Mouse (Mus musculus): ENCODE measurements at regions not wholly inside any gene's neighbourhood (a gene's known extent, or its start where the extent isn't known, plus 50 kb on each side); places are given as distances from the start of the nearest gene placed in this dataset.

DNA sequence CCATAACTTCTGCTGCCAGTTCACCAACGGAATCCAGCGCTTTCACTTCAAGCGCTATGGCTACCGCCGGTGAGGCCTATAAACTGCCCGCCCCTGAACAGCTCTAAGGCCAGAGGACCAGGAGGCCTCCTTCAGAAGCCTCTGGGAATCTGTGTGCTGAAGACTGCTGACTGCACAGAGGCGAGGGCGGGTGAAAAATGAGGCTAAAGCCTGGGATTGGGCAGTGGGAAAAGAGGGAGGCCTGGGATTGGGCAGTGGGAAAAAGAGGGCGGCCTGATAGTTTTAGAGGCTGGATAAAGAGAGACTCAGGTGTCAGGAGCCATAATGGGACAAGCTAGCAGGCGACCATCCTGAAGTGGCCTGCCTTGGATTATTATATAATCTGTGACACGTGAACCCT, 80.8 kb downstream of the Plekhb2 start:
- H3K4me2 ChIP-seq = no peak overlapping the region
- 85% methylated on average over 11 of the region's 11 CpGs for WGBS
- no peak overlapping the region for H3K27ac ChIP-seq (ENCODE audit: poor library complexity, severe bottlenecking)
- no peaks in the 10 kb centered on the region for H3K4me1 ChIP-seq (replicated peaks)
- no peaks in the 10 kb centered on the region for H3K36me3 ChIP-seq
- H3K4me3 ChIP-seq = no peak overlapping the region
- H3K9me3 ChIP-seq (replicated peaks) = peaks cover 25% of the 10 kb centered on the region
- ATAC-seq (ENCODE audit: insufficient number of reproducible peaks, low FRiP score) = no peak
- H3K27me3 ChIP-seq (replicated peaks) = no peaks in the 10 kb centered on the region
- no peak overlapping the region for H3K9ac ChIP-seq

DNA sequence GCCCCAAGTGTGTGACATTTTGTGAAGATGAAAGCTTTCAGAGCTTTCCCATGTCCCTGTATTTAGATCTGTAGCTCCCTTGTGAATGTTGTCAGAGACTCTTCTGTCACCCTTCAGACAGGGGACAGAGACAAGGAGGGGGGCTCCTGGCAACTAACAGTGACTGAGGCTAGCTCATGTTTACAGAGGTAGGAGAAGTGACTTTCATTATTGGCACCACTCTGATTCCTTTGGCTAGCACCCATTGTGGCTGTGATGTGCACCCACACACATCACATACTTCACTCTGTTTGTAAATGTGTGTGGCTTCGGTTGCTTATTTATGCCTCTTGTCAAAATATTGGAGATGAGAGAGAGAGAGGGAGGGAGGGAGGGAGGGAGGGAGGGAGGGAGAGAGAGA, 93.4 kb downstream of the Plekhb2 start:
- Histone ChIP-seq H3K27ac (ENCODE audit: poor library complexity, severe bottlenecking) (no peak overlapping the region), H3K36me3 (no peaks in the 10 kb centered on the region), H3K9me3 (replicated peaks) (no peaks in the 10 kb centered on the region), H3K4me2 (no peak overlapping the region), H3K4me3 (no peak overlapping the region), H3K9ac (no peak overlapping the region), H3K27me3 (replicated peaks) (no peaks in the 10 kb centered on the region), H3K4me1 (replicated peaks) (no peaks in the 10 kb centered on the region)
- WGBS = 86% methylated on average over 1 of the region's 1 CpGs
- no peak for ATAC-seq (ENCODE audit: insufficient number of reproducible peaks, low FRiP score)

DNA sequence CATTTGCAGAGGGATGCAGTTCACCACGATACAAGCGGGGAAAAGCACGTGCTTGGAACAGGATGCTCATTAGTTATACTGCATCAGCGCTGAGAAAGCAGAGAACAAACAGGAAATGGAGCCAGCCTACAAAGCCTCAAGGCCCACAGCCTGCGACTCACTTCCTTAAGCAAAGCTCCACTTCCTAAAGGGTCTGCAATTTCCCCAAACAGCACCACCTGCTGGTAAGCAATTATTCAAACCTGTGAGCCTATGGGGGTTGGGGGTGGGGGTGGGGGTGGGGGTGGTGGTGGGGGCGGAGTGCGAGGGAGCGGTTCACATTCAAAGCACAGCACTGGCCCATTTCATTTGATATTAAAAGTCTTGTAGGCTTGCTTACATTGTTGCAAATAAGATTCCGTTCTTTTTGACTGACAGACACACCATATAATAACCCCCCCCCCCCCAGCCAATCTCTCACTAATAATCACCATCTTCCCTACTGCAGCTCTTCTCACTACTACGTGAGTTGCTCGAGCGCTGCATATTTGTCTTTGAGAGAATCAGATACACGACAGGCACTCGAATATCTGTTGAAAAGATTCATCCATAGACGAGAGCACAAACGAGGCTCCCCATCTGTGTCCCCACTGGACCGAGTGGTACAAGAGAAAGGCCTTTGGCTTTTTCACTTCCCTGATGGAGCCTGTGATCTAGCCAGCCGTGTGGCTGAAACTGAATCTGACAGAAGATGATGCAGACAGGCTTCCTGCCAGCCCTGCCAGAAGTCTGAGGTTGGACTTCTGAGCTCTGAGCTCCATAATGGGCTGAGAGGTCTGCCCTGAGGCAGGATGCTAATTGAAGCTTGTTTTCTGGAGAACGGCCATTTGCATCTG, 112.1 kb downstream of the Plekhb2 start:
- WGBS = 74% methylated on average over 19 of the region's 19 CpGs

DNA sequence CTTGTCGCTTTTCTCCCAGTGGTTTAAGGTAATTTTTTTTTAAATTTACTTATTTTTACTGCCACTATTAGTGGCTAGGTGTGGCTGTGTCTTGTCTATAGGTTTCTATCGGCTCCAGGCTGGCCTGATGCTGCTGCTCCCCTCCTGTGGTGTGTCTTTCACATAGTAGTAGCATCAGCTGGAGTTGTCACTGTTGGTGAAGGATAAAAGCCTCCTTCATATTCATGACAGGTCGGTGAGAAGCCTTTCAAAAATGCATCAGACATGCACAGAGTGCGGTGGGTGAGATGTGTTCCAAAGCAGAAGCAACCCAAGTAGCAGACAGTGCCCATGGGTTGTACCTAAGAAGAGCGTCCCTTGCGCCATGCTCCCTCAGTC, 112.7 kb downstream of the Plekhb2 start:
- Histone ChIP-seq H3K4me3 (no peak overlapping the region), H3K4me1 (replicated peaks) (no peaks in the 10 kb centered on the region), H3K27ac (ENCODE audit: poor library complexity, severe bottlenecking) (no peak overlapping the region), H3K9ac (no peak overlapping the region), H3K4me2 (no peak overlapping the region), H3K27me3 (replicated peaks) (no peaks in the 10 kb centered on the region), H3K9me3 (replicated peaks) (0 out of 2 replicates have a peak, but pooled peaks cover 4% of the 10 kb centered on the region), H3K36me3 (no peaks in the 10 kb centered on the region)
- 75% methylated on average over 6 of the region's 6 CpGs for WGBS
- ATAC-seq (ENCODE audit: insufficient number of reproducible peaks, low FRiP score) = no peak

More for the DNA sequence above, 112.1 kb downstream of the Plekhb2 start:
- Histone ChIP-seq H3K4me1 (replicated peaks) (no peaks in the 10 kb centered on the region), H3K27ac (ENCODE audit: poor library complexity, severe bottlenecking) (no peak overlapping the region), H3K27me3 (replicated peaks) (no peaks in the 10 kb centered on the region), H3K4me3 (no peak overlapping the region), H3K36me3 (no peaks in the 10 kb centered on the region), H3K9me3 (replicated peaks) (0 out of 2 replicates have a peak, but pooled peaks cover 4% of the 10 kb centered on the region), H3K4me2 (no peak overlapping the region), H3K9ac (no peak overlapping the region)
- ATAC-seq (ENCODE audit: insufficient number of reproducible peaks, low FRiP score) = no peak

DNA sequence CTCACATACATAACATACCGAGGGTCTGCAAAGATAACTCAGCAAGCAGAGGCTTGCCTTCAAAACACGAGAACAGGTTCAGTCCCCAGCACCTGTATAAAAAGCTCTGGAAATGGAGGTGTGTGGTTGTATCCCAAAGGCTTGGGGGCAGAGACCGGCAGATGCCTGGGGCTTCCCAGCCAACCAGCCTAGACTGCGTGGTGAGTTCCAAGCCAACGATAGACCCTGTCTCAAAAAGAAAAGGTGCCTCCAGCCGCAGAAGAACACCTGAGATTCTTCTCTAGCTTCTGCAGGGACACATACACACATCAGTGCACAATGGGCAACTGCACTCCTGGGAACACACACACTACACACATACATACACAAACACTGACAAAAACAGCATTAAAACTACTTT, 125.0 kb downstream of the Plekhb2 start:
- no peak for ATAC-seq (ENCODE audit: insufficient number of reproducible peaks, low FRiP score)
- Histone ChIP-seq H3K27ac (ENCODE audit: poor library complexity, severe bottlenecking) (no peak overlapping the region), H3K36me3 (no peaks in the 10 kb centered on the region), H3K4me3 (no peak overlapping the region), H3K9ac (no peak overlapping the region), H3K9me3 (replicated peaks) (peaks cover 20% of the 10 kb centered on the region), H3K4me2 (no peak overlapping the region), H3K4me1 (replicated peaks) (no peaks in the 10 kb centered on the region), H3K27me3 (replicated peaks) (no peaks in the 10 kb centered on the region)
- 78% methylated on average over 6 of the region's 6 CpGs for WGBS

DNA sequence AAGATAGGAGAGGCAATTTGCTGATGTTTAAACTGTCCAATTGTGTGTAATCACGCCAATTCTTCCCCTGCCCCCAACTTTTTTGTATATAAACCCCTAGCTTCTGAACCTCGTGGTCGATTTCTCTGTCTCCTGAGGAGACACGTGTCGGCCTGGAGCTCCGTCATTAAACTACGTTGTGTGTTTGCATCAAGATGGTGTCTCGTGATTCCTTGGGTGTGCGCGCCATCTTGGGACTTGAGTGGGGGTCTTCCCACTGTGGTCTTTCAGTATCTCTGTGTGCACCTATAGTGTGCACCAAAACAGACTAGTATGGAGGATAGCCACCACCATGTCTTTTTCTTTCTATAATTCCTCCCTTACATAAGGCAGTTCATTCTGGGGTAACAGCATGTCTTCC, 128.4 kb downstream of the Plekhb2 start:
- no peak for ATAC-seq (ENCODE audit: insufficient number of reproducible peaks, low FRiP score)
- no peak overlapping the region for H3K4me3 ChIP-seq
- H3K9me3 ChIP-seq (replicated peaks) = peaks cover 26% of the 10 kb centered on the region
- H3K9ac ChIP-seq = no peak overlapping the region
- H3K27me3 ChIP-seq (replicated peaks) = no peaks in the 10 kb centered on the region
- H3K4me2 ChIP-seq = no peak overlapping the region
- no peaks in the 10 kb centered on the region for H3K4me1 ChIP-seq (replicated peaks)
- H3K27ac ChIP-seq (ENCODE audit: poor library complexity, severe bottlenecking) = no peak overlapping the region
- no peaks in the 10 kb centered on the region for H3K36me3 ChIP-seq
- 86% methylated on average over 10 of the region's 10 CpGs for WGBS

DNA sequence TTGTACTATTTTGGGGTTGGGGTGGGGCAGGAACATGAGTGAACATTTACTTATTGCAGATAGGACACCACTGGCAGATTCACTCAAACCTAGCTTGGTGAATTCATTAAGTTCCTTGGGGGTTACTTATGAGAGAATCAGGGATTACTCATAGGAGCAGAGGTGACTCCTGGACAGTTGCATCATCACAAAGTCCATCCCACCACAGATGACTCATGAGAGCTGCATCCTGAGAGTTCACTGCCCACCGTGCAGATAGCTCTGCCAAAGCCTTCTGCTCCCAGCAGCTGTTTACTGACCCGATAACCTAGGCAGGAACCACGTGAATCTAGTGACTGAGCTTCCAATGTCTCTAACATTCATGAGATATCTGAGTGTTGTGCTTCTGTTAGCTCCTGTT, 129.6 kb downstream of the Plekhb2 start:
- H3K27me3 ChIP-seq (replicated peaks) = no peaks in the 10 kb centered on the region
- H3K9ac ChIP-seq = no peak overlapping the region
- H3K4me3 ChIP-seq = no peak overlapping the region
- no peak overlapping the region for H3K4me2 ChIP-seq
- WGBS = 65% methylated on average over 3 of the region's 3 CpGs
- H3K9me3 ChIP-seq (replicated peaks) = peaks cover 26% of the 10 kb centered on the region
- no peak for ATAC-seq (ENCODE audit: insufficient number of reproducible peaks, low FRiP score)
- no peaks in the 10 kb centered on the region for H3K36me3 ChIP-seq
- H3K4me1 ChIP-seq (replicated peaks) = no peaks in the 10 kb centered on the region
- H3K27ac ChIP-seq (ENCODE audit: poor library complexity, severe bottlenecking) = no peak overlapping the region

DNA sequence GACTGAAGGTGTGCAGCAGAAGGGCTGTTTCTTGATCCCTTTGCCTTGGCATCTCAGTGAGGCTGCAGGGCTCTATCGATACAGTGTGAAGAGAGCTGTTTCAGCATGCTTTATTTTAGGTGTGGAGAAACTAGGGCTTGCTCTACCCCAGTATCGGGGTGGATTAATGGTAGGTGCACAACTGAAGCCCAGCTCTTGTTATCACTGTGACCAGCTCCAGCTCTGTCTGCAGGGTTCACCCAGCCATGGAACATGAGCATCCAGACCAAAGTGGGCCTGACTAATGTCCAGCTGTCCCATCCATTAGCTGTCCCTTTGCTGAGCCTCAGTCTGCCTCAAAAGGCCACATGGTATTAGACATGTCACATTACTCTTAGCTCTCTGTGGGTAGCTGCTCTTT, 132.2 kb downstream of the Plekhb2 start:
- 82% methylated on average over 2 of the region's 2 CpGs for whole genome bisulfite sequencing
- Histone ChIP-seq H3K27ac (ENCODE audit: poor library complexity, severe bottlenecking) (no peak overlapping the region), H3K4me2 (no peak overlapping the region), H3K36me3 (no peaks in the 10 kb centered on the region), H3K4me1 (replicated peaks) (no peaks in the 10 kb centered on the region), H3K4me3 (no peak overlapping the region), H3K9ac (no peak overlapping the region), H3K9me3 (replicated peaks) (peaks cover 23% of the 10 kb centered on the region), H3K27me3 (replicated peaks) (no peaks in the 10 kb centered on the region)
- no peak for ATAC-seq (ENCODE audit: insufficient number of reproducible peaks, low FRiP score)

DNA sequence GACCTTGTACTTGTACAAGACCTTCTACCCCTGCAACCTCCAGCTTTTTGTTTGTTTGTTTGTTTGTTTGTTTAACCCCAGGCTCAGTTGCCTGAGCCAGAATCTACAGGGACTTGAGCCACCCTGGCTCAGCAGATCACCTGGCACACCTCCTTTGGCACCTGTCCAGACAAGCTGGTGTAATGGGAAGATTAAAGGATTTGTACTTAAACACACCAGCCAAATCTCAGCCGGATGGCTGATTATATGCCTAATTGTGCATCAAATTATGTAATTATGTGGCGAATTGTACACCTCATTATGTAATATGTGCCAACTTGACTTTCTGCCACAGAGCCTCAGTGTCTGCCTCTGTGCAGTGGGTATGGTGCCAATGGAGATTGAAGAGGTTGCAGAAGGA, 133.2 kb downstream of the Plekhb2 start:
- H3K27ac ChIP-seq (ENCODE audit: poor library complexity, severe bottlenecking) = no peak overlapping the region
- no peak overlapping the region for H3K9ac ChIP-seq
- 67% methylated on average over 2 of the region's 2 CpGs for WGBS
- H3K36me3 ChIP-seq = no peaks in the 10 kb centered on the region
- H3K4me3 ChIP-seq = no peak overlapping the region
- no peak overlapping the region for H3K4me2 ChIP-seq
- H3K4me1 ChIP-seq (replicated peaks) = no peaks in the 10 kb centered on the region
- H3K9me3 ChIP-seq (replicated peaks) = peaks cover 22% of the 10 kb centered on the region
- no peak for ATAC-seq (ENCODE audit: insufficient number of reproducible peaks, low FRiP score)
- H3K27me3 ChIP-seq (replicated peaks) = no peaks in the 10 kb centered on the region

DNA sequence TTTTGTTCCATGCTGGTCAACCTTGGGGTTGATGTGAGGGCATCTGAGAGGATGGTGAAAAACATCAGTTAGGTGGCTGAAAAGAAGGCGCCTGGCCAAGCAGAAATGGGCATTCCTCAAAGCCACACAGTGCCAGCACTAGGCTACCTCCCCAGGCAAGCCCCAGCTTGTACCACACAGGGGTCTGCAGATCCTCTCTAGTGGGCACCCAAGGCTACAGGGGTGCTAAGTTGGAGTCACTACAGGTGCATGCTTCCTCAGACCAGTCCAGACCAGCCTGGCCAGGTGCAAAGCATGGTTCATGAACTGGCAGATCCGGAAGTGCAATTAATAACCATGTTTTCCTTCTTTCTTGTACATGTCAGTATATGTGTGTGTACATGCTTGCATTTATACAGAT, 137.1 kb downstream of the Plekhb2 start:
- ATAC-seq (ENCODE audit: insufficient number of reproducible peaks, low FRiP score) = no peak
- Histone ChIP-seq H3K9me3 (replicated peaks) (no peaks in the 10 kb centered on the region), H3K4me3 (no peak overlapping the region), H3K27ac (ENCODE audit: poor library complexity, severe bottlenecking) (no peak overlapping the region), H3K4me2 (no peak overlapping the region), H3K4me1 (replicated peaks) (no peaks in the 10 kb centered on the region), H3K9ac (no peak overlapping the region), H3K36me3 (no peaks in the 10 kb centered on the region), H3K27me3 (replicated peaks) (no peaks in the 10 kb centered on the region)
- 70% methylated on average over 2 of the region's 2 CpGs for WGBS

DNA sequence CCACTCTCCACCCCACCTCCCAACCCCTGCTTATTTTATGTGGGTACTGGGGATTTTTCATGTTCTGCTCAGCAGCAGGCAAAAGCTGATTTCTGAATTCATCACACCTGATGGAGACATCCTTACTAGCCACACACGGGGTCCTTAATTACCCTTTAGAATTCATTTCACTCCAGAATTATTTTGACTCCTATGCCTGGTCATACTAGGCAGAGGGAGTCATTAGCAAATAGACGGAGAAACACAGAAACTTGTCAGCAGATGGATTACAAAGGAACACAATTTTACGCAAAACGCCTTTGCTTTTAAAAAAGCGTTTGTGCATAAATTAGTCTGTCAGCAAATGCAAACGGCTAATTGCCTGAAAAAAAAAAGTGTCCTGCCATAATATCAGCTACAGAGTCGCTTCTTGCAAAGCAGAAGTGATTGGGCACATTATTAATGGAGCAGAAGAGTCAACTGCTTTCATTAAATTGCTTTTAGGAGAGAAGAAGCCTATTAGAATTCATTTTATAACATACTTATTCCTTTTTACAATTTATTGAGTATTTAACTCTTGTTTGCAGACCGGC, 138.0 kb downstream of the Plekhb2 start:
- no peaks in the 10 kb centered on the region for H3K9me3 ChIP-seq (replicated peaks)
- no peaks in the 10 kb centered on the region for H3K27me3 ChIP-seq (replicated peaks)
- H3K27ac ChIP-seq (ENCODE audit: poor library complexity, severe bottlenecking) = no peak overlapping the region
- H3K36me3 ChIP-seq = no peaks in the 10 kb centered on the region
- H3K4me1 ChIP-seq (replicated peaks) = no peaks in the 10 kb centered on the region
- ATAC-seq (ENCODE audit: insufficient number of reproducible peaks, low FRiP score) = no peak
- no peak overlapping the region for H3K4me3 ChIP-seq
- no peak overlapping the region for H3K4me2 ChIP-seq
- no peak overlapping the region for H3K9ac ChIP-seq
- 76% methylated on average over 8 of the region's 8 CpGs for WGBS

DNA sequence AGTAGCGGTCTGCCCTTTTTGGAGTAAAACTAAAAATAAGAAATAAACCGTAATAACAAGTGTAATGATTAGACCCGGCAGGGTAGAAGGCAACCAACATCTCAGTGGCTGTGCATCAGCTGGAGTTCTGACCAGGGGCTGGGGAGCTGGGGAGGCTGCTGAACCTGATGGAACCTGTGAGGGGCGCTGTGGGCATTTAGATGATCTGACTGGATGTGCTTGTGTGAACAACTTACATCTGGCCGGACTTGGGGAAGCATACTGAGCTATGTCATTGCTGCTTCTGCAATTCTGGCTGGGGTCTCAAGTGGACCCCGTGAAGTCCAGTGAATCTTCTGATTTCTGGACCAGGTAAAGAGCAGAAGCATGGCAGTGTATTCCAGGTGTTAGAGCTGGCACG, 138.4 kb downstream of the Plekhb2 start:
- no peak overlapping the region for H3K4me2 ChIP-seq
- no peak overlapping the region for H3K9ac ChIP-seq
- WGBS = 70% methylated on average over 7 of the region's 7 CpGs
- H3K27me3 ChIP-seq (replicated peaks) = no peaks in the 10 kb centered on the region
- ATAC-seq (ENCODE audit: insufficient number of reproducible peaks, low FRiP score) = no peak
- H3K36me3 ChIP-seq = no peaks in the 10 kb centered on the region
- no peak overlapping the region for H3K27ac ChIP-seq (ENCODE audit: poor library complexity, severe bottlenecking)
- H3K4me3 ChIP-seq = no peak overlapping the region
- no peaks in the 10 kb centered on the region for H3K4me1 ChIP-seq (replicated peaks)
- H3K9me3 ChIP-seq (replicated peaks) = no peaks in the 10 kb centered on the region

Measured in heart, embryonic 12.5 days (tissue).